Mouse (Mus musculus): ENCODE measurements at regions not wholly inside any gene's neighbourhood (a gene's known extent, or its start where the extent isn't known, plus 50 kb on each side); places are given as distances from the start of the nearest gene placed in this dataset.
"Not testable (repeated sequence)": the region's sequence is repeated elsewhere in the genome, so short reads cannot be mapped to it uniquely, and the experiment has no call there.

GRCm38 (mm10) chr8:99763012-99763411 lies 346.7 kb upstream of the Cdh8 start:
- in situ Hi-C loops (cut with MboI, MseI), result loop anchor here in 1 of 2 experiments (5.0 kb wide), 1 partner anchor 89 kb away; no protein-coding TSS in a partner anchor

GRCm38 (mm10) chr8:99736190-99736589 lies 319.9 kb upstream of the Cdh8 start:
- in situ Hi-C loops (cut with MboI, MseI), result no loop called here

- in situ Hi-C loops (cut with MboI, MseI), result no loop called here
Observed at GRCm38 (mm10) chr8:99724626-99725218, 308.5 kb upstream of the Cdh8 start.

- in situ Hi-C loops (cut with MboI, MseI), result no loop called here
Observed at GRCm38 (mm10) chr8:99718927-99719326, 302.7 kb upstream of the Cdh8 start.

DNA sequence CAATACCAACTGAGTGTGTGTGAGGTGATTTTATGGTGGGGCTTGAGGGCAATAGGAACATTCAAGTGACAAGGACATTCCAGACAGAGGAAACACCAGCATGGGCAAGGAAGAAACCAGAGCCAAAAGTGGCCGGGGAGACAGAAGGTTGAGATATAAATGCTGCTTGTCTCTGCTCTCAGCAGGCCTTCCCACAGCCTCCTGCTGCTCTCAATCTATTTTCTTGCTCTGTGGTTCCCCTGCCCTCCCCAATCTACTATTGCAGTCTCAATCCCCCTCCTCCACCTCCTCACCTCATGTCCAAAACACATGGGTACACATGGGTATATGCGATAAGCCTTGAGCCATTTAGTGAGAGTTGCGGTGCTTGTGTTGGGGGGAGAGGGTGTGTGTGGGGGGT lies 265.4 kb upstream of the Cdh8 start:
- in situ Hi-C loops (cut with MboI, MseI), result no loop called here

DNA sequence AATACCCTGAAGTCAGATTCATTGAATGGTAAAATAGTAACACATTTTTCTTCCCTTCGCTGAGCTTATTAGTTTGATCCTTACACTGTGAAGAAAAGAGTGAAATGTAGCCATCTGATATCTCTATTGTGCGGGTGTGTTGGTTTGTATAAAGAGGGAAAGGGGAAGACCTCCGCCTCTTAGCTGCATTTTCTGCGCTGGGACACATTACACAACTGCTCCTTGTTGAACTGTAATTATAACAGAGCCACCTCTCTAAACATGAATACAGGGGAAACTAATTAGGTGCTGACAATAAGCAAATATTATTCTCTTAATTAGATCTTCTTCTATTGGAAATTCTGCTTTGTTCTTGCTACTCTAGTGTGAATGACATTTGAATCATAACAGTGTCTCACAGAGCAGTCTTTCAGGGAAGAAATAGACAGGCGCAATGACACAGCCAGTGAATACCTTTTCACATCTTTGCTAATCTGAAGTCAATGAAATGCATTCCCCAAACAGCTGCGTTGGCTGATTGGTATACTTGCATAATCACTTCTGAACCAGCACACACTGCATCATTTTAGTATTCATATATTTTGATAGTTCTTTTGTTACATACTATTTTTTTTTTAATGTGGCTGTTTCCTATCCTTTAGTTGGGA lies 263.1 kb upstream of the Cdh8 start:
- in situ Hi-C loops (cut with MboI, MseI), result not testable (repeated sequence)

GRCm38 (mm10) chr8:99667693-99668092 lies 251.4 kb upstream of the Cdh8 start:
- in situ Hi-C loops (cut with MboI, MseI), result not testable (repeated sequence)

DNA sequence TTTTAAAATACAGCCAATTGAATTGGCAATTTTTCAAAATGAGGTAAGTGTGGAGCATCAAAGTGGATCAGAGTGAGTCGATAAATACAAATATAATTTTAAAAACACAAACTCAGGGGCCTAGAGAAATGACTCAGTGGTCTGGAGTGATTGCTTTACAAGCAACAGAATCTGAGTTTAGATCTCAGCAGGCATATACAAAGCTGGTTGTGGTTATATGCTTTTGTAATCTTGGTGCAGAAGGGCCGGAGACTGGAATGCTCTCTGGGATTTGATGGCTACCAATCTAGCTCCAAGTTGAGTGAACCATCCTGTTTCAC lies 235.0 kb upstream of the Cdh8 start:
- in situ Hi-C loops (cut with MboI, MseI), result no loop called here

GRCm38 (mm10) chr8:99650587-99651301 lies 234.5 kb upstream of the Cdh8 start:
- in situ Hi-C loops (cut with MboI, MseI), result no loop called here

- in situ Hi-C loops (cut with MboI, MseI), result no loop called here
Observed at GRCm38 (mm10) chr8:99640543-99640942, 224.3 kb upstream of the Cdh8 start.

GRCm38 (mm10) chr8:99630958-99631357 lies 214.7 kb upstream of the Cdh8 start:
- in situ Hi-C loops (cut with MboI, MseI), result not testable (repeated sequence)

GRCm38 (mm10) chr8:99621626-99622025 lies 205.4 kb upstream of the Cdh8 start:
- in situ Hi-C loops (cut with MboI, MseI), result no loop called here

- in situ Hi-C loops (cut with MboI, MseI), result not testable (repeated sequence)
Observed at GRCm38 (mm10) chr8:99604327-99604726, 188.1 kb upstream of the Cdh8 start.

DNA sequence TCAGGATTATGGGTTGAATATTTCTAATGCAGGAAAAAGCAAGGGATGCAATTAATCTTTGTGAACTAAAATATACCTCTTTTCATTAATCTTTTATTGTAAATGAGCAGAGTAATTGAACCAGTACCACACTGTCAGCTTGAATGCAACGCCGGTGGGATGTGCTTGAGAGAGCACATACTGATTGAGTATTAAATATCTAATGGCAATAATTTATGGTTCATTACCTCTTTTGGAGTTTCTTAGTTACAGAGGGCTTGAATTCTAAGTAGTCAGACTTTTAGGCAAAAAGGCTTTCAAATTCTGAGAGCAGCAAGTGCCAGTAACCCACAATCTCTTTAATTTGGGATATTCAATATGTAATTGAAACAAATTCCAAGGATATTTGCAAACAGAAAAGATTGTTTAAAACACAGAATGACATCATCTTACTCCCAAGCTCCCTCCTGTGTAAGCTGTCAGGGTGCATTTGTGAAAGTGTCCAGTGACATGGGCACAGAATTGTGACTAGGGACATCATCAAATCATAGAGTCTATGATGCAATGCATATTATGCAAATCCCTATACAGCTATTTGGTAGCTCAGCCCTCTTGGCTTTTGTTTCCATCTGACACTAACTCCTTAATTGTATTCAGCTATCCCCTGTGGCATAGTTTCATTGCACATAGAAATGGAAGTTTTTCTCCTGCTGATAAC lies 175.2 kb upstream of the Cdh8 start:
- in situ Hi-C loops (cut with MboI, MseI), result no loop called here

- in situ Hi-C loops (cut with MboI, MseI), result no loop called here
Observed at GRCm38 (mm10) chr8:99544102-99544501, 127.8 kb upstream of the Cdh8 start.

DNA sequence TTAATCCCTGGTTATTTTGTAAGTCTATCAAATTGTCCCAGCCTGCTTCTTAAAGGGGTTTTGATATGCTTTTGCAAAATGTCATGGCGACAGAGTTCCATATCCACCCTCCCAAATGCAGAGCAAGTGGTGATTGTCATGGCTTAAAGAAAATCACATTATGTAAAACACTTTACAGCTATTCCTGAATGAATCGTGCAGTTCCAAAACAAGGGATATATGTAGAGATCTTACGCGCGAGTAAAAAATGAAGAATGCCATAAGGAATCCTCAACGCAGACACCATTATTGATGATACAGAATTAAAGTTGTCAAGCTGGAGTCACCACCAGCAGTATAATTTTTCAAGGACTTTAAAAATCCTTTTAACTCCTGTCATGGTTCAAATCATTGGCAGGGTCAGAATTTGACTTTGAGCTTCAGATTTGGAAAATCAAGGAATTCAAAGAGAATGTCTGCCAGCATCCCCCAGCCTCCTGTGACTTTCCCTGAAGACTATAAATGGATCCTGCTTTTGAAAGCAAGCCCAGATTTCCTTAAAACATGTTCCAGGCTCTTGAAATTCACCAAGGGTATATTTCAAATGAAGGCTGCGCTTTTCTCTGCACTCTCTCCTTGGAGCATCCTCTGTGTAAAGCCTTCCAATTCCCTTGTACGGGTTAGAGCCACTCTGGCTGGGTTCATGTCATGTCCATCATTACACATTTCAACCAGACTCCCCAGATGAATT lies 116.6 kb upstream of the Cdh8 start:
- in situ Hi-C loops (cut with MboI, MseI), result no loop called here

DNA sequence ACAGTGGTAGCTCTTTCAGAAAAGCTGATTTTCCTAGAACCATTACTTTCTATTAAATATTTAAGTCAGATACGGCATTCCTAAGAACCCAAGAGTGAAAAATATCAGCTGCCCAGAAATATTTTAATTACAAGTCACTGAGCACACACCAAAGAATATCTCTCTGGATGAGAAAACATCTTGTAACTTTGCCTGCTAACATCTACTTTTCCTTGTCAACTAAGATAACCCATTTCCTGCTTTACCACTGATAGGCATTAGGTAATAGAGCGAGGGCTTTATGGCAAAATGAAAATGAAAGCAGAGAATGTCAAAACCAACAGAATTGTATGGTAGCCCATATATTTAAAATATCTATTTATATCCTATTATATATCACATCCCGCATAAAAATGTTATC lies 85.8 kb upstream of the Cdh8 start:
- in situ Hi-C loops (cut with MboI, MseI), result no loop called here

Data from T-helper 17 cell (primary cell).